24 mouse cellular contexts compared by ENCODE assay signal in genomic region chr9:20631332-20631731, GRCm38 (mm10). TPM values are rescaled to one million over a fixed set of nuclear protein-coding genes. Genes with fewer than 3 reads are reported as not detected.
DNase-seq lines count a peak whose midpoint lies in the region; ATAC-seq and TF ChIP-seq lines count a peak whose summit lies in the region.
"Had no signal": no experiment of that assay in that cellular context is flagged by ENCODE, and none has a peak within 500 bp of the region (broad histone marks: within the 10 kb centered on the region; RNA-seq: fewer than 3 reads in every experiment).

No protein-coding gene starts in this region.

- H3K79me2 ChIP-seq in MEL (ENCODE audit: control insufficient read depth, insufficient read depth, low read length, poor library complexity), result no peaks in the 10 kb centered on the region

- TF ChIP-seq EP300 in MEL (IDR thresholded peaks at IDR 0.05; ENCODE audit: low read depth in 1 of 2, low read length in 2 of 2), result peak in 1 of 2 experiments; percentile 68; a peak in 2 of 4 replicates

- intact Hi-C loops in heart, postnatal 36 days (cut with DNase I), result no loop called here

- peaks cover 3 to 12% of the 10 kb centered on the region in 2 experiments; a peak in 3 of 4 replicates for H3K4me1 ChIP-seq in MEL (ENCODE audit: control insufficient read depth in 1 of 2, insufficient read depth in 2 of 2, low read length in 2 of 2)
- no peaks in the 10 kb centered on the region for H3K4me1 ChIP-seq in intestine, postnatal 0 days (replicated peaks; ENCODE audit: control insufficient read depth, insufficient read depth, low read length)

- no peak overlapping the region for H3K9ac ChIP-seq in MEL (ENCODE audit: control insufficient read depth, low read depth, low read length, poor library complexity, severe bottlenecking)
- no peak overlapping the region for H3K9ac ChIP-seq in intestine, postnatal 0 days (ENCODE audit: low read depth, low read length)

- 92% methylated on average over 2 of the region's 2 CpGs for WGBS in intestine, postnatal 0 days

- TF ChIP-seq RAD21 in MEL (IDR thresholded peaks at IDR 0.05; ENCODE audit: low read depth, low read length), result no peak

- DNase-seq in heart, adult 11 months, result peak; percentile 40
- DNase-seq in heart, postnatal 36 days, result no peak
- peak; percentile 14 for DNase-seq in testis, postnatal 10 days (ENCODE audit: low spot score)
- no peak for DNase-seq in testis, postnatal 14 days (ENCODE audit: low spot score)
- peak; percentile 85 for DNase-seq in MEL (ENCODE audit: low read depth, low spot score)
- DNase-seq in MEL-GATA-1-ER (ENCODE audit: extremely low read depth, low read depth), result peak; percentile 26
- DNase-seq: adrenal gland, adult 2 months; adrenal gland, adult 8-10 months; adrenal gland, postnatal 10 days; adrenal gland, postnatal 14 days; adrenal gland, postnatal 25 days; adrenal gland, postnatal 36 days; B cell, adult 2 months; cerebellum, adult 11 months; cerebellum, adult 11-12 months; cerebellum, adult 18-20 months; cerebellum, adult 2 months; cerebellum, adult 8-10 months had no signal

- ATAC-seq in intestine, postnatal 0 days, result no peak
- ATAC-seq in activated CD4-positive, CD25-positive, alpha-beta regulatory T cell, adult 4 months, result no peak
- ATAC-seq: CD4-positive, CD25-positive, alpha-beta regulatory T cell, adult 4 months; Patski had no signal

- no peaks in the 10 kb centered on the region for H3K27me3 ChIP-seq in MEL (ENCODE audit: control insufficient read depth in 1 of 2, insufficient read depth in 2 of 2, low read length in 2 of 2)
- no peaks in the 10 kb centered on the region for H3K27me3 ChIP-seq in intestine, postnatal 0 days (replicated peaks; ENCODE audit: control insufficient read depth, insufficient read depth, low read length)
- H3K27me3 ChIP-seq: CH12.LX, Patski had no signal

- H3K4me2 ChIP-seq in intestine, postnatal 0 days (replicated peaks; ENCODE audit: low read depth), result no peak overlapping the region

- no peaks in the 10 kb centered on the region for H3K9me3 ChIP-seq in MEL (replicated peaks; ENCODE audit: insufficient read depth, low read length)
- no peaks in the 10 kb centered on the region for H3K9me3 ChIP-seq in intestine, postnatal 0 days (ENCODE audit: control insufficient read depth)
- H3K9me3 ChIP-seq: G1E had no signal

- H3K36me3 ChIP-seq in MEL (ENCODE audit: control insufficient read depth in 1 of 2, insufficient read depth in 2 of 2, low read length in 2 of 2), result peaks cover 0 to 15% of the 10 kb centered on the region in 2 experiments; a peak in 2 of 4 replicates
- H3K36me3 ChIP-seq in intestine, postnatal 0 days (ENCODE audit: control insufficient read depth, insufficient read depth), result no peaks in the 10 kb centered on the region

- no peak overlapping the region for H3K4me3 ChIP-seq in MEL (ENCODE audit: control insufficient read depth in 1 of 2, insufficient read depth in 1 of 2, low read depth in 2 of 2, low read length in 2 of 2)
- H3K4me3 ChIP-seq in intestine, postnatal 0 days (ENCODE audit: low read depth, low read length), result no peak overlapping the region

- no peak for TF ChIP-seq POLR2A in MEL (IDR thresholded peaks at IDR 0.05; ENCODE audit: control insufficient read depth in 1 of 2, insufficient read depth in 1 of 2, low read depth in 1 of 2, low read length in 2 of 2, poor library complexity in 1 of 2)

- TF ChIP-seq CTCF in MEL (IDR thresholded peaks at IDR 0.05 in 2 of 3, conservative IDR thresholded peaks at IDR 0.05 in 1 of 3; ENCODE audit: control insufficient read depth in 1 of 3, insufficient read depth in 1 of 3, low read depth in 2 of 3, low read length in 3 of 3, poor library complexity in 1 of 3, severe bottlenecking in 1 of 3), result no peak
- no peak for TF ChIP-seq CTCF in intestine, postnatal 0 days (IDR thresholded peaks at IDR 0.05; ENCODE audit: low read depth)

- no peak overlapping the region for H3K27ac ChIP-seq in MEL (ENCODE audit: control insufficient read depth, low read depth, low read length)
- no peak overlapping the region for H3K27ac ChIP-seq in intestine, postnatal 0 days (ENCODE audit: low read depth, low read length)

TF ChIP-seq in MEL, 35 proteins besides CTCF, POLR2A, EP300 and RAD21:
- TF ChIP-seq TCF12 (IDR thresholded peaks at IDR 0.05; ENCODE audit: low read depth, low read length) (no peak), POLR2AphosphoS5 (IDR thresholded peaks at IDR 0.05; ENCODE audit: borderline replicate concordance, low read depth, low read length) (no peak), ZC3H11A (IDR thresholded peaks at IDR 0.05; ENCODE audit: low read depth, low read length) (no peak), GABPA (IDR thresholded peaks at IDR 0.05; ENCODE audit: low read depth, low read length) (no peak), MAZ (IDR thresholded peaks at IDR 0.05; ENCODE audit: low read depth, low read length) (no peak), ZNF384 (IDR thresholded peaks at IDR 0.05; ENCODE audit: low read depth, low read length) (no peak), JUND (IDR thresholded peaks at IDR 0.05; ENCODE audit: low read depth, low read length) (no peak), TAL1 (IDR thresholded peaks at IDR 0.05; ENCODE audit: low read length) (no peak), SMC3 (IDR thresholded peaks at IDR 0.05; ENCODE audit: low read depth, low read length) (peak; percentile 22; the same call in 1 of the 2 replicates), SIN3A (IDR thresholded peaks at IDR 0.05; ENCODE audit: low read length) (0 out of 2 replicates have a peak, but pooled peaks have one; percentile 13), MAX (IDR thresholded peaks at IDR 0.05; ENCODE audit: low read length) (no peak), HCFC1 (IDR thresholded peaks at IDR 0.05; ENCODE audit: low read depth, low read length) (0 out of 2 replicates have a peak, but pooled peaks have one; percentile 30), UBTF (IDR thresholded peaks at IDR 0.05; ENCODE audit: borderline replicate concordance, insufficient read depth, low read depth, low read length) (no peak), NRF1 (IDR thresholded peaks at IDR 0.05; ENCODE audit: insufficient read depth, low read depth, low read length, poor library complexity, severe bottlenecking) (no peak), RCOR1 (IDR thresholded peaks at IDR 0.05; ENCODE audit: low read depth, low read length) (peak; percentile 64), MYB (IDR thresholded peaks at IDR 0.05; ENCODE audit: low read depth, low read length) (no peak), GATA1 (IDR thresholded peaks at IDR 0.05; ENCODE audit: low read depth, low read length) (peak; percentile 80)

RNA-seq across cellular contexts. Expression of gene Ubl5, which starts 11.3 kb away (rescaled TPM):
- 100 to 1,000 TPM; 219 to 255 TPM for total RNA-seq in heart, postnatal 36 days (2021)
- 867 and 1,103 TPM in 2 replicates for total RNA-seq in MEL (2012; rRNA removed)
- 100 to 1,000 TPM in 1 of 2 experiments, not detected in 1; 850 TPM for polyA plus RNA-seq in MEL (2012; ENCODE audit: insufficient read depth in 1 of 2, insufficient read length in 2 of 2, low read depth in 1 of 2, low replicate concordance in 2 of 2, missing spikeins in 1 of 2)
- 557 and 578 TPM in 2 replicates for polyA plus RNA-seq in intestine, postnatal 0 days (2015; fragmentation: Nextera tagmentation; extraction: Ambion mirVana)
- 100 to 1,000 TPM; 339 to 401 TPM for polyA plus RNA-seq in activated CD4-positive, CD25-positive, alpha-beta regulatory T cell, adult 4 months (2017; shearing (Covaris generic))

RNA-seq across cellular contexts. Expression of gene Fbxl12, which starts 13.2 kb away (rescaled TPM):
- 10 to 100 TPM; 10.1 to 10.2 TPM for total RNA-seq in heart, postnatal 36 days (2021)
- 14.9 and 16.4 TPM in 2 replicates for total RNA-seq in MEL (2012; rRNA removed)
- 10 to 100 TPM in 1 of 2 experiments, not detected in 1; 44.0 TPM for polyA plus RNA-seq in MEL (2012; ENCODE audit: insufficient read depth in 1 of 2, insufficient read length in 2 of 2, low read depth in 1 of 2, low replicate concordance in 2 of 2, missing spikeins in 1 of 2)
- polyA plus RNA-seq in intestine, postnatal 0 days (2015; fragmentation: Nextera tagmentation; extraction: Ambion mirVana), result 7.4 and 7.6 TPM in 2 replicates
- 10 to 100 TPM; 26.1 to 30.9 TPM for polyA plus RNA-seq in activated CD4-positive, CD25-positive, alpha-beta regulatory T cell, adult 4 months (2017; shearing (Covaris generic))

RNA-seq across cellular contexts. Expression of gene Pin1, which starts 20.6 kb away (rescaled TPM):
- 10 to 100 TPM; 17.5 to 19.0 TPM for total RNA-seq in heart, postnatal 36 days (2021)
- total RNA-seq in MEL (2012; rRNA removed), result 179 and 202 TPM in 2 replicates
- polyA plus RNA-seq in MEL (2012; ENCODE audit: insufficient read depth in 1 of 2, insufficient read length in 2 of 2, low read depth in 1 of 2, low replicate concordance in 2 of 2, missing spikeins in 1 of 2), result 100 to 1,000 TPM; 136 to 201 TPM
- 27.1 and 27.2 TPM in 2 replicates for polyA plus RNA-seq in intestine, postnatal 0 days (2015; fragmentation: Nextera tagmentation; extraction: Ambion mirVana)
- 10 to 100 TPM; 22.6 to 27.2 TPM for polyA plus RNA-seq in activated CD4-positive, CD25-positive, alpha-beta regulatory T cell, adult 4 months (2017; shearing (Covaris generic))

RNA-seq across cellular contexts. Expression of gene Zfp846, which starts 50.2 kb away (rescaled TPM):
- total RNA-seq in heart, postnatal 36 days (2021), result 1 to 10 TPM; 5.7 to 7.0 TPM
- total RNA-seq in MEL (2012; rRNA removed), result 7.8 and 10.2 TPM in 2 replicates
- polyA plus RNA-seq in MEL (2012; ENCODE audit: insufficient read depth in 1 of 2, insufficient read length in 2 of 2, low read depth in 1 of 2, low replicate concordance in 2 of 2, missing spikeins in 1 of 2), result 10 to 100 TPM in 1 of 2 experiments, not detected in 1; 11.2 TPM
- 5.2 and 5.7 TPM in 2 replicates for polyA plus RNA-seq in intestine, postnatal 0 days (2015; fragmentation: Nextera tagmentation; extraction: Ambion mirVana)
- polyA plus RNA-seq in activated CD4-positive, CD25-positive, alpha-beta regulatory T cell, adult 4 months (2017; shearing (Covaris generic)), result 10 to 100 TPM in 1 of 2 experiments, 1 to 10 TPM in 1; 9.0 to 16.1 TPM

Comparison
In these comparisons a context has a peak if more than half of its experiments do, and no peak if none do; other contexts are left out.
1. DNase-seq: peak in heart, adult 11 months (single experiment), testis, postnatal 10 days (single experiment), MEL (single experiment) and MEL-GATA-1-ER (single experiment); none in heart, postnatal 36 days (0 of 2) and testis, postnatal 14 days (single experiment).